Mouse (Mus musculus) kidney, adult 2 months (tissue): ENCODE measurements around the gene Oosp3.

Experiments
- CTCF ChIP-seq: fragments of 200-500 bp; conservative IDR thresholded peaks from 2 replicates; pipeline ENCODE4 v1.5.1; 2011; ENCODE audit warnings: low read depth, mild to moderate bottlenecking, control low read depth, low read length, moderate library complexity, mixed read lengths; ENCODE audit not compliant: insufficient read depth, insufficient read length
- POLR2A ChIP-seq: fragments of 200-500 bp; IDR thresholded peaks from one replicate; pipeline ENCODE4 v1.6.1; 2011; ENCODE audit warnings: low read depth, low read length, control low read depth

DNA sequence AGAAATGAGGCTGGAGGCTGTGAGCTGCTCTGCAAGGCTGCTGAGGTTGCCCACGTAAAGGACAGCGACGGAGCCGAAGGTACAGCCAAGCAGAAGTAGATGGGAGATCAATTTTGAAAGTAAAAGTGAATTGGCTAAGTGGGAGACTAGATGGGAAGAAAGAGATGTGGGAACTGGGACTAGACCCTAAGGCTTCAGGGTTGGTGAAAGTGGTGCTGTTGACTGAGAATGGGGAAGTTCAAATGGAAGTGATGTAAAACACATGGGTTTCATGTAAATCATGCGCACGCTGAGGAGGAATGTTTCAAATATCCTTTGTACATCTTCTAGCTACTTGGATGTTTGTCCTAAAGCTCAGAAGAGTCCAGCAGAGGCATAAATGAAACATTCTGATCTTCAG is 1.5 kb downstream of the Oosp3 start:
- no peak for TF ChIP-seq POLR2A
- TF ChIP-seq CTCF: no peak
